Mouse (Mus musculus): Measurements from ENCODE around the gene Pacsin2.
"Not testable (repeated sequence)": the region's sequence is repeated elsewhere in the genome, so short reads cannot be mapped to it uniquely, and the experiment has no call there.

The Pacsin2 gene

DNA sequence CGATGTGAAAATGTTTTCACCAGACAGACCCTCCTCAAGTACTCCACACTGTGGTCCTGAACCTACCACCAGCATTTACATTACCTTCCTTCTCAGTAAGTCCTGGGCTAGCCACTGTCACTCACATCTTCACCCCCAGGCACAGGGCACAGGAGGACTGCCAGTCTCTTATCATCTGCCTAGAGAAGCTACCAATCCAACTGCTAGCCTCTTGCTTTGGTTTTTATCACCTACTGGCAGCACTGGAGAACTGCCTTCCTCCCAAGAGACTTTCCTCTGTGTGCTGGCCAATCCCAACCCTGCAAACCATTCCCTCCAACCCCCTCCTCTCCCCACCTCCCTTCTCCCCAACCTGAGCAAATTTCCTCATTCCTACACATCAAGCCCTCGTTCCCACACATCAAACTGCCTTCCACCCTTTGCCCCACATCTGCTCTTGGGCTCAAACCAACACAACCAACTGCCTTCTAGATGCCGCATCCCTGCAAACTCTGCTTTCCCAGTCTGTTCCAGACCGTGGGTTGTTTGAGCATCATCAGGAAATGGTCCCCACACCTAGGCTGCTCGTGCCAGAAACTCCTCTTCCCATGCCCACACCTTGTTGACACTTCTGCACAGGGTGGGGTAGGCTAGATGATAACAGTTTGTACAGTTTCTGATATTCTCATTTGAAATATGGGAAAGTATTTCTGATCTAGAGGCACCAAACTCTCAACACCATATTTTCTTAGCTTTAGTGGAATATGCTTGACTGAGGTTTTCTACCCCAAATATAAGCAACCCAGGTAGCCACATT is 40.6 kb downstream of the Pacsin2 start:
- DNase-seq (ENCODE audit: low read depth, low spot score): no peak

DNA sequence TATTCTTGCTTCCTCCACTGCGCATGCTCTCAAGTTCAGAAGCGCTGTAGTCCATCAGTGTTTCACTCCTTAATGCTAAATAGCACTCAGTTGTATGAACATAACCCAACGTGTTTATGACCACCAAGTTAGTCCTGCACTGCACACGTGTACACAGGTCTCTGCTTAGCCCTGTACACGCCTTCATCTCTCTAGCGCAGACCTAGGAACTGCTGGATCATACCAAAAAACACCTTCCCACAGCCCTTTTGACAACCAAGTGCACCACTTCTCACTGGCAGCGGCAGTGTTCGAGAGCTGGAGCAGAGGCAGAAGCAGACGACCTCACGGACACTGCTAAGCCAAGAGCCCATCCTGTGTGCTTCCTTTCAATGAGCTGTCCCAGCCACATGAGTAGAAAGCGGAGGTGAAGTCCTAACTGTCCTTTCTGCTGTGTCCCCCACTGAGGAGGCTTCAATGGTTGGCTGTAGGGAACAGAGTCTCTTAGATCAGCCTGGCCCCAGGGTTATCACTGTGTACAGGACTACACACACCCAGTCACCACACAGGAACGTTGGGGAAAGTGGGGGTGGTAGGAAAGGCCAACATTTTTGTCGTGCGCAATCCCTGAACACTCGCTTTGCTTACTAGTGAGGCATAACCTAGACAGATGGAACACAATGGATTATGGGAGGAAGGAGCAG is 42.0 kb downstream of the Pacsin2 start:
- DNase-seq (ENCODE audit: low read depth, low spot score): no peak

DNA sequence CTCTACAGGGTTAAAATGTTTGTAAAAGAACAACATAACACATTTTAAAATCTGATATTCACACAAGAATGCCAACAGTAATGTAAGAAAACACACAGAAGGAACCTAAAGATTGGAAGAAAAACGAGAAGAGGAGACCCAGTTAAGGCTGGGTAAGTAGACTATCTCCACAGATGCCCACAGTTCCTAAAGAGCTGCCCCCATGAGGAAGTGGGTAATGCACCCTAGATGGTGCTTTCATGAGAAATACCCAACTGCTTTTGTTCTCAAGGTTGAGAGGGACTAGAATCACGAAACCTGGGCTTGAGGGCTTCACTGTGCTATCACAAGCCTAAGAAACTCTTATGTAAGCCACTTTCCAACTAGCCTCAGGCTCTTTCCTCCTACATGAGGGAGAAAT is 44.8 kb downstream of the Pacsin2 start:
- no peak for DNase-seq (ENCODE audit: low read depth, low spot score)

- no peak for DNase-seq (ENCODE audit: low read depth, low spot score)
These were observed 45.7 kb downstream of the Pacsin2 start for GRCm38 (mm10) chr15:83418685-83419084.

DNA sequence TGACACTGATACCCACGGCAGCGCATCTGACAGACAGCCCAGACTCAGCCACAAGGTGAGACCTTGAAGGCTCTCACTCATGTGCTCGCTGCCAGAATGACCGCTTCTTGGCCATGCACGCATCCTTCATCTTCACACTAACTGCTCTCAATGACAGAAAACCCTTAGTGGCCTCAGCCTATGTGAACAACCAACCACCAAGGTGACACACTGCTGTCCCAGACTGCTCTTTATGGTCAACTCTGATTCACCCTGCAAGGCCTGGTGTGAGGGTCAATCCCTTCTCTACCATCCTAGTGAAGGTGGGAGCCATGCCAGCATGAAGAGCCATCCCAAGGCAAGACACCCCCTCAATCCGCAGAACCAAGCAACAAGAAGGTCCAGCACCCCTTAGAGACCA is 46.5 kb downstream of the Pacsin2 start:
- DNase-seq (ENCODE audit: low read depth, low spot score): no peak

GRCm38 (mm10) chr15:83417407-83417806 is 47.0 kb downstream of the Pacsin2 start:
- no peak for DNase-seq (ENCODE audit: low read depth, low spot score)

DNA sequence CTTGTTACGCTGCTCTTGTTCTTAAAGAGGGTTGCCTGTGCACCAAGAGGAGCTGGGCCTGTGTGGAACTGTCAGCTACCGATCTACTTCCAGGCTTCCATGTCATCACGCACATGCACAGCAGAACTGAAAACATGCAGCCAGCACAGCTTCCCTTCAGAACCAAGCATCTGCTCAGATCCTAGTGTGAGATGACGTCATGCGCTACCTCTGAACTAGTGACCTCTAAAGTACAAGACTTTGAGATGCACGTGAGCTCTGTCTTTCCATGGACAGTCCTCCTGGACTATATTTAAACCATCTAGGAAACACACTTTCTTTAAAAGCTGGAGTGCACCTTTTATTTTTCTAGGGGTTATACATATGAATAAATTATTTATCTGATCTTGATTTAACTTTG is 49.0 kb downstream of the Pacsin2 start:
- no peak for DNase-seq (ENCODE audit: low read depth, low spot score)

DNA sequence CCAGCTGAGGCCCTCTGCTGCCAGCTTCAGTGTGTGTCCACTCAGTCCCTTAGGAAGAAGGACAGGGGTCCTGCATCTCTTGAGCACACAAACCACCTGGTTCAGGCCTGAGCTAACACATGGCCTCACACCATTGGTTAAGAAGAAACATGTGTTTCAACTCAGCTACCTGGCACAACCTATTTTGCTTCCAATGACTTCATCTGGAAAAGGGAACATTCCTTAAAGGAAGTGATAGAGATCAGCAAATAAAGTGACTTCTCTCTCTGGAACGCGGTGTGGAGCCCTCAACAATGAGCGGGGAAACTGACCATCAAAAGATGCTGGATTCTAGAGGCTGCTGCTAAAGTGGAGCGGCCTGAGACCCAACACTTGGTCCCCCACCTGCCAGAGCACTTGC is 52.8 kb downstream of the Pacsin2 start:
- no peak for DNase-seq (ENCODE audit: low read depth, low spot score)

DNA sequence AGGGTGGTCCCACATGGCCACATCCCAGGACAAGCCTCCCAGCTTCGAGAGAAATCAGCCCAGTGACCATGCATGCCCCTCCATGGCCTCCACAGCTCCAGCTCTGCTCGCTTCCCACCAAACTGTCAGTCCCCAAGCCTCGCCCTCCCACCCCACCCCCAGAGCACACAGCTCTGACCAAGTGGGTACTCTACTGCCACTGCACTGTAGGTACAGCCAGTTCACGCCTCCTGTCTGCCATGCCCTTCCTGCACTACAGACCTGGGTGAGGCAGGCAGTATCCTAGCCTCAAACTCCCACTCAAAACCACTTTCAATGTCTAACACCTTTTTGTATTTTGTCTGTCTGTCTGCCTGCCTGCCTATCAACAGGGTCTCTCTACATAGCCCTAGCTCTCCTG is 53.7 kb downstream of the Pacsin2 start:
- DNase-seq (ENCODE audit: low read depth, low spot score): no peak

- DNase-seq (ENCODE audit: low read depth, low spot score): no peak
These were observed 54.1 kb downstream of the Pacsin2 start for GRCm38 (mm10) chr15:83410270-83410669.

DNA sequence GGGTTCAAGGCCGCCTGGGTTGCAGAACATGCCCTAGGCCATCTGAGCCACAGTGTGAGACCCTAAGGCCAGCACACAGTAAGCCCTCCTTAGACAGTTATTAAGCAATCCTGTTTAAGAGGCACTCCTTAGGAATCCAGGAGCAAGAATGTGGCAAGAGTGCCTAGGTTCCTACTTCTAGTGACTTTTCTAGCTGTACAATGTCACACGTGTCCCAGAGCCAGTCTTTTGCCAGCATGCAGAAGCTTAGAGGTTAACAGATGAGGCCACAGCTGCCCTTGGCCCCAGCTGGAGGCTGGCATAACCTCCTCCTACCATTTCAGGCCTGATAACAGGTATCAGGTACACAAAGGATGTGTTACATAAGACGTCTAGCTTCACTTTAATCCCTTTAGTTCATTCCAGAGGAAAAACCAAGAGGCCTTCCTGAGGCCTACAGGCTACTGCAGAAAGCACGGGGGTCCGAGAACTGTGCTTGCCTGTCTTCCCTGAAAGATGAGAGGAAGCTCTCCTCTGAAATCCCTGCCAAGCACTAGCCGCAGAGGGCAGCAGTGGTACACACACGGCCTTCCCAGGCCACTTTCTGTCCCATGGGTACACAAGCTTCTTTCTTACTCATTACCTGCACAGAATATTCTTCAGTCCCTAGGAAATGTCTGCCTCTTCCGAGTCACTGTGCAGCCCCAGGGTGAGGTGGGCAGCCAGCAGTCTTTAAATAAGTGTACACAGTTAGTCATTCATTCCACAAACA is 55.5 kb downstream of the Pacsin2 start:
- no peak for DNase-seq (ENCODE audit: low read depth, low spot score)

DNA sequence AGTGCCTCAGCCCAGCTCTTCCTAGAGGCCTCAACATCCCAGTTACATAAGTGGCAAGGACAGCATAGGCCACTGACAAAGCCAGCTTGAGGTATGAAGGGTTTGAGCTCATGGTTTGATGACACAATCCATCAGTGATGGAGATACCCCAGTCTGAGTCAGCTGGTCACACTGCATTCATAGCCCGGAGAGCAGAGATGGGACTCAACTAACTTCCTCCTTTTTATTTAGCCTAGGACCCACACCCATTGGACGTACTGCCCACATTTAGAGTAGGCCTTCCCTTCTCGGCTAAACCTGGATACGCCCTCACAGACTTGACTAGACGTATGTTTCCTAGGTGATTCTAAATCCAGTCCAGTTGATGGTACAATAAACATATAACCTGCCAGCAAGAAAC is 56.2 kb downstream of the Pacsin2 start:
- no peak for DNase-seq (ENCODE audit: low read depth, low spot score)

DNA sequence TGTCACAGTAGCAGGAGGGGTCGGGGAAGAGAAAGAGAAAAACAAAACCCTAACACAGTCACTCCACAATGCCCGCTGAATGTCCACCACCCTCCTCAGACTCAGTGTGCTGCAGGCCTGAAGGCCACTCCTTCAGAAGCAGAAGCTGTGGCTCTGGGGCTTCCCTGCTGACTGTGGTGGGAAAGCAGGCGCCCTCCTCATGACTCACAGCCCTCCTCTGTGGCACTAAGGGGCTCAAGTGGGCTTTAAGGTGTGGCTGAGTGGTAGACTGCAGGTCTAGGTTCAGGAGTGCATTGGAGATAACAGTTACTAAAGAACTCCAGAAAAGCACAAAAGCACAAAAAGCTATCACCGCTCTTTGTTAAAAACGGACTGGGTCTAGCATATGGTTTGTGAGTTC is 56.9 kb downstream of the Pacsin2 start:
- DNase-seq (ENCODE audit: low read depth, low spot score): no peak

- not testable (repeated sequence) for DNase-seq (ENCODE audit: low read depth, low spot score)
These were observed 58.5 kb downstream of the Pacsin2 start for GRCm38 (mm10) chr15:83405866-83406265.

DNA sequence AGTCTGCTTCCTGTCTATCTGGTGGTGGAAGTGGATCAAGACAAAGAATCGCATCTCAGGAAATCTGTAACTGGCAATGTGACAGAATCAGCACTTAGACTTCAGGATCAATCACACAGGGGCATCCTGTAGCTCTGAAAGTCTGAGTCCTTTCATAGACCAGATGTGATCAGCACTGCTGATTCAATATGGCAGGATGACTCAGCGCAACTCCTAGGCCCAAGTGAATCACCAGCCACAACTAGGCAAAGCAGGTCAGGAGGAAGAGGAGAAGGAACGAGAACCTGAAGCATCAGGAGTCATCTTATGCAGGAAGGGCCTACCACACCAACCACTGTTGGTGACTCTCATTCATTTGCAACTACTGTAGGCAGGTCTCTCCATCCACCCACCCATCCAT is 60.4 kb downstream of the Pacsin2 start:
- DNase-seq (ENCODE audit: low read depth, low spot score): no peak

- no peak for DNase-seq (ENCODE audit: low read depth, low spot score)
These were observed 61.4 kb downstream of the Pacsin2 start for GRCm38 (mm10) chr15:83403016-83403415.

DNA sequence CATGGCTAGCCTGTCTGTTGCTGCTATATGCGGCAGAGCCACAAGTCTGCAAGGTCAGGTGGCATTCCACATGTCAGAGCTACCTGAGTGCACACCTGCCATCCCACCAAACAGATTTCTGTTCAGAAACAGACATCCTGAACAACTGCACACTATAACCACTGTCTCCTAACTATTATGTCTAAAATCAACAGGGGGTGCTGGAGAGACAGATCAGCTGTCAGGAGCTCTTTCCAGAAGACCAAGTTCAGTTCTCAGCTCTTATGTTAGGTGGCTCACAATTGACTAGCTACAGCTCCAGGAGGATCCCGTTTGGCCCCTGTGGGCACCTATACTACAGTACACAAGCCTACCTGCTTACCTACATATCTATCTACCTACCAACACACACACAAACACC is 71.7 kb downstream of the Pacsin2 start:
- no peak for DNase-seq (ENCODE audit: low read depth, low spot score)

DNA sequence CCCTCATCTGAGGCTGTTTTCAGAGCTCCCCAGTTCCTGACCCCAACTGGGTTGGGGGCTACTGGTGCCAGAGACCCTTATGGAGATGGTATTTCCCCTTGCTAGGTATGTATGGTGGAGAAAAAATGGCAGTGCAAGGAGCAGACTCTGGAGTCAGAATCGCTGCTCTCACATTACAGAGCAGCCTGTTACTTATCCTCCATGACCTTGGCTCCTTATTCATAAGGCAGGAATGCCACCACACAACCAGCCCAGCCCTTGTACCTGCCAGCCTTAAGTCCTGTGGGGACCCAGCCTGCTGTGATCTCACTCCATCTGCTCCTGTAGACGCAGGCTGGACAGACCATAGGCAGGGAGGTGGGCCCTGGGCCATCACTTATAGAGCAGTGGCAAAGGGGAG is 76.5 kb downstream of the Pacsin2 start:
- DNase-seq (ENCODE audit: low read depth, low spot score): no peak

DNA sequence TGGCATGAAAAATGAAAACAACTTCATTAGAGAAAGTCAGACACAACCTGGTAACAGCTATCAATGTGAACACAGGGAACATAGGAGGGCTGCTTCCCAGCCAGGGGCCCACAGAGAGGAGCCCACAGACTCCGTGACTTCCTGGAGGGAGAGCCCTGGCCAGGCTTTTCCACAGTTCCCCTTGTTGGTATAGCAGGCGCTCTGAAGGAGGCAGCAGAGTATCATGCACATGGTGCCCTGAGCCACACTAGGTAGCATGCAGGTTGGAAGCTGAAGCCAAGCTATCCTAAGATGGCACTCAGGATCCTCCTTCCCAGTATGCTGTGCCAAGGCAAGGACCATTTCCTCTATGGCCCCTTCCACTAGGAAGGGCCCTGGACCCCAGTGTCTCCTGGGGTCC is 80.8 kb downstream of the Pacsin2 start:
- no peak for DNase-seq (ENCODE audit: low read depth, low spot score)

GRCm38 (mm10) chr15:83383136-83383535 is 81.3 kb downstream of the Pacsin2 start:
- no peak for DNase-seq (ENCODE audit: low read depth, low spot score)

GRCm38 (mm10) chr15:83382467-83382866 is 81.9 kb downstream of the Pacsin2 start:
- DNase-seq (ENCODE audit: low read depth, low spot score): no peak

GRCm38 (mm10) chr15:83377153-83377552 is 87.3 kb downstream of the Pacsin2 start:
- no peak for DNase-seq (ENCODE audit: low read depth, low spot score)

DNA sequence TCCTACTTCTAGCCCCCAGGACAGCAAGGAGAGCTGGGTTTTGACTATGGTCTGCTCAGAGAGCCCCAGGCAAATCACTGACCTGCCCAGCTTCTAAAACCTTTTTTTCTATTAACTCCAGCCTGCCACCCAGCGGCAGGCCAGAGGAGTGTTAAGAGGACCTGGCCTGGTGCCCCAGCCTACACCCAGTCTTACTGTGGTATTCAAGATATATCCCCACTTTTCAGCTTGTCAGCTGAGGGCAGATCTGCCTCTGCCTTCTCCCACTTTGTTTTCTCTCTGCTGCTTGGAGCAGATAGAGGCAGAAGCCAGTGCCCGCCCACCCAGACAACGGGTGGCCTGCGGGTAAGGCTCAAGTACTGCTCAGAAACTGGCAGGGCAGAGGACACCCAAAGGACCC is 89.3 kb downstream of the Pacsin2 start:
- no peak for DNase-seq (ENCODE audit: low read depth, low spot score)

Data from brain, embryonic 18.5 days (tissue).